Mouse (Mus musculus): Measurements from ENCODE around the gene Pou1f1.

Pou1f1 gene

GRCm38 (mm10) chr16:65564306-65564705 lies 44.0 kb downstream of the Pou1f1 start:
- DNase-seq (ENCODE audit: low spot score in 2 of 2) = no peak

GRCm38 (mm10) chr16:65564951-65565350 lies 44.6 kb downstream of the Pou1f1 start:
- DNase-seq (ENCODE audit: low spot score in 2 of 2) = no peak

GRCm38 (mm10) chr16:65568853-65569252 lies 48.5 kb downstream of the Pou1f1 start:
- no peak for DNase-seq (ENCODE audit: low spot score in 2 of 2)

- no peak for DNase-seq (ENCODE audit: low spot score in 2 of 2)
These were observed 57.2 kb downstream of the Pou1f1 start for GRCm38 (mm10) chr16:65577298-65578029.
